Mouse (Mus musculus): ENCODE measurements around the gene Hdgfl2. TPM values are rescaled to one million over a fixed set of nuclear protein-coding genes. Genes with fewer than 3 reads are reported as not detected.

Gene Hdgfl2
- polyA plus RNA-seq, 1 experiment from 2014 or later = 119 TPM

GRCm38 (mm10) chr17:56108334-56109044 lies 29.1 kb downstream of the Hdgfl2 start:
- H3K4me2 ChIP-seq = no peak overlapping the region
- peaks cover 6% of the 10 kb centered on the region; the same call in 1 of the 2 replicates for H3K36me3 ChIP-seq
- no peak overlapping the region for H3K9ac ChIP-seq
- H3K27me3 ChIP-seq = no peaks in the 10 kb centered on the region
- no peaks in the 10 kb centered on the region for H3K9me3 ChIP-seq
- no peak overlapping the region for H3K4me3 ChIP-seq
- WGBS = 68% methylated on average over 6 of the region's 6 CpGs
- no peaks in the 10 kb centered on the region for H3K4me1 ChIP-seq
- no peak overlapping the region for H3K27ac ChIP-seq
- peak; percentile 40; the same call in 1 of the 2 replicates for ATAC-seq (ENCODE audit: borderline replicate concordance, extremely low read depth, low FRiP score, low TSS enrichment)

- H3K27me3 ChIP-seq = no peaks in the 10 kb centered on the region
- no peaks in the 10 kb centered on the region for H3K4me1 ChIP-seq
- ATAC-seq (ENCODE audit: borderline replicate concordance, extremely low read depth, low FRiP score, low TSS enrichment) = 0 out of 2 replicates have a peak, but pooled peaks have one; percentile 6
- H3K36me3 ChIP-seq = no peaks in the 10 kb centered on the region
- no peak within 1 kb of the TSS for H3K4me2 ChIP-seq
- no peak within 1 kb of the TSS for H3K4me3 ChIP-seq
- no peak within 1 kb of the TSS for H3K27ac ChIP-seq
- H3K9me3 ChIP-seq = no peaks in the 10 kb centered on the region
- no peak within 1 kb of the TSS for H3K9ac ChIP-seq
- WGBS = 49% methylated on average over 10 of the region's 10 CpGs
Measured at GRCm38 (mm10) chr17:56109219-56110051, 30.0 kb downstream of the Hdgfl2 start, which contains the start of gene Plin4. Plin4 (minus strand) TSS chr17:56109803.

DNA sequence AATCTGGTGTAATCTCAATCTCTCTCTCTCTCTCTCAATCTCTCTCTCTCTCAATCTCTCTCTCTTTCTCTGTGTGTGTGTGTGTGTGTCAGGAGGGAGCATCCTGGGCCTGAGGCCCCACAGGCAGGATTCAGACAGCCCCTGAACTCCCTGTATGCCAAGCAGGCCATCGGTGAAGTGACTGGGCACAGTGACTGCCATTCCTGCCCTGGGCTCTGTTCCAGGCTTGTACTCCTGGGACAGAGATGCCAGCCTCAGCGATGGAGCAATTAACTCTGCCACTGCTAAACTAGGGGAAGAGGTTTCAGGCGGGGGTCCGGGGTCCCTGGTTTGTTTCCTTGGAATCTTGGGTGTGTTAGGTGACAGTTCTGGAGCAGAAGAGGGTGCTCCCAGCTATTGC lies 31.1 kb downstream of the Hdgfl2 start:
- Histone ChIP-seq H3K4me1 (no peaks in the 10 kb centered on the region), H3K27me3 (0 out of 2 replicates have a peak, but pooled peaks cover 4% of the 10 kb centered on the region), H3K4me3 (no peak overlapping the region), H3K27ac (no peak overlapping the region), H3K9me3 (no peaks in the 10 kb centered on the region), H3K9ac (no peak overlapping the region), H3K36me3 (no peaks in the 10 kb centered on the region), H3K4me2 (no peak overlapping the region)
- 75% methylated on average over 4 of the region's 4 CpGs for WGBS
- no peak for ATAC-seq (ENCODE audit: borderline replicate concordance, extremely low read depth, low FRiP score, low TSS enrichment)

DNA sequence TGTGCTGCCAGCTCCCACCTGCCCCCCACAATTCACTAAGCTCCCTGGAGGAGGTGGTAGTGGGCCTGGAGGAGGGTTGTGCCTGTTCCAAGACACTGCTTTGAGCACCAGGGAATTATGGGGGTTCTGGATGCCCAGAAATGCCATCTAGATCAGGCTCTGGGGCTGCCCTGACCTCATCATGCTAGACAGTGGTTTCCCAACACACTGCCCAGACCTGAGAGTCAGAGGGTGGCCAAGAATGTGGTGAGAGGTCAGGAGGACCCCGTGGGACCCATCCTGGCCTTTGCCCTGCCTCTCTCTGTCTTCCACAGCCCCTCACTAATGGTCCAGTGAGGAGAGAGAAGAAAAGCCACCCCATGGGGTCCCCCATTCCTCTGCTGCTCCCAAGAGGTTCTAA lies 31.6 kb downstream of the Hdgfl2 start:
- H3K4me1 ChIP-seq = no peaks in the 10 kb centered on the region
- no peak for ATAC-seq (ENCODE audit: borderline replicate concordance, extremely low read depth, low FRiP score, low TSS enrichment)
- WGBS = 54% methylated on average over 1 of the region's 1 CpGs

GRCm38 (mm10) chr17:56111864-56112263 lies 32.4 kb downstream of the Hdgfl2 start:
- Histone ChIP-seq H3K9ac (no peak overlapping the region), H3K27me3 (peaks cover 7% of the 10 kb centered on the region), H3K4me2 (no peak overlapping the region), H3K27ac (no peak overlapping the region), H3K4me3 (no peak overlapping the region), H3K36me3 (no peaks in the 10 kb centered on the region), H3K4me1 (no peaks in the 10 kb centered on the region), H3K9me3 (no peaks in the 10 kb centered on the region)
- 47% methylated on average over 5 of the region's 5 CpGs for WGBS
- ATAC-seq (ENCODE audit: borderline replicate concordance, extremely low read depth, low FRiP score, low TSS enrichment) = no peak

More for the DNA sequence above, 31.6 kb downstream of the Hdgfl2 start:
- Histone ChIP-seq H3K27ac (no peak overlapping the region), H3K4me3 (no peak overlapping the region), H3K9me3 (no peaks in the 10 kb centered on the region), H3K36me3 (no peaks in the 10 kb centered on the region), H3K9ac (no peak overlapping the region), H3K4me2 (no peak overlapping the region), H3K27me3 (0 out of 2 replicates have a peak, but pooled peaks cover 4% of the 10 kb centered on the region)

DNA sequence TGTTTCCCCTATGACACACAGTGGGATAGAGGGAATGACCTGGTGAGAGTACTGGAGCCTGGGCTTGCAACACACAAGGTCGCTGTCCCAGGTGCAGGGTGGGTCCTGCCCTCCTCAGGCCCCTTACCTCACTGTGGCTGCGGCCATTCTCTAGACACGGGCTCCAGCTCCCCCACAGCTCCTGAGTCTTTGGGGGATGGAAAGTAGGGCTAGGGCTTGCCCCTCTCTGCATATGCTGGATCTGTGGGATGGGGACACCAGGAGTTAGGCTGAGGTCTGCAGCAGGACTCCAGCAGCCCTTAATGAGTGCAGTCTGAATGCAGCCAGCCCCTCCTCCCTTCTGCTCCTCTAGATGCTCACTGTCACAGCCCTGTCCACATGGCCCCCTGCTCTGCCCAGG lies 33.3 kb downstream of the Hdgfl2 start:
- no peak overlapping the region for H3K27ac ChIP-seq
- H3K4me2 ChIP-seq = no peak overlapping the region
- no peak overlapping the region for H3K9ac ChIP-seq
- H3K4me3 ChIP-seq = no peak overlapping the region
- peaks cover 5% of the 10 kb centered on the region; the same call in 1 of the 2 replicates for H3K4me1 ChIP-seq
- no peaks in the 10 kb centered on the region for H3K9me3 ChIP-seq
- no peak for ATAC-seq (ENCODE audit: borderline replicate concordance, extremely low read depth, low FRiP score, low TSS enrichment)
- H3K36me3 ChIP-seq = no peaks in the 10 kb centered on the region
- 80% methylated on average over 3 of the region's 3 CpGs for WGBS
- H3K27me3 ChIP-seq = peaks cover 15% of the 10 kb centered on the region

GRCm38 (mm10) chr17:56116193-56116592 lies 36.8 kb downstream of the Hdgfl2 start:
- no peak overlapping the region for H3K27ac ChIP-seq
- H3K36me3 ChIP-seq = no peaks in the 10 kb centered on the region
- H3K9me3 ChIP-seq = no peaks in the 10 kb centered on the region
- no peak overlapping the region for H3K4me2 ChIP-seq
- H3K9ac ChIP-seq = no peak overlapping the region
- H3K4me3 ChIP-seq = no peak overlapping the region
- no peak for ATAC-seq (ENCODE audit: borderline replicate concordance, extremely low read depth, low FRiP score, low TSS enrichment)
- H3K4me1 ChIP-seq = peaks cover 16% of the 10 kb centered on the region
- WGBS = 76% methylated on average over 10 of the region's 10 CpGs
- peaks cover 47% of the 10 kb centered on the region for H3K27me3 ChIP-seq

DNA sequence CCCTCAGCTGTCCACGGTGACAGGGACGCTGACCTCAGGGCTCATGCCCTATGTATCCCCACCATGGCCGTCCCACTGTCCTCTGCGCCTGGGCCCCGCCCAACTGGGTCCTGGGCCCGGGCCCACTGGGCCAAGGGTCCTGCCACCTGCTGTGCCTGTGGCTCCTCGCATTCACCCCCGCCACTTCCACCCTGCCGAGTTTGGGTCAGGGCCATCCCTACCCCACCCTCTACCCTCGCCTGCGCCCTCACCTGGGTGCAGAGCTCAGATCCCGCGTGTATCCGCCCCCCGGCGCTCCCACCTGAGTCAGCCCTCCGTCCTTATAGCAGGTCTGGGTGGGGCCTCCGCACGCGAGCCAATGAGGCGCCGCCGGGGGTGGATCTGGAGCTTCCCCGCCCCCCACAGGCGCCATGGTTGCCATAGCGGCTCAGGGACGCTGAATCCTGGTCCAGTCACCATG lies 37.8 kb downstream of the Hdgfl2 start, which contains the start of gene Plin5:
TSS of gene Plin5 (minus strand) at position 346 of the 460 bp plus-strand sequence.
- Histone ChIP-seq H3K27me3 (peaks cover 58% of the 10 kb centered on the region), H3K36me3 (no peaks in the 10 kb centered on the region), H3K27ac (no peak within 1 kb of the TSS), H3K4me1 (peaks cover 16% of the 10 kb centered on the region), H3K4me3 (peak within 1 kb of the TSS; percentile 34), H3K9ac (no peak within 1 kb of the TSS), H3K9me3 (peaks cover 2% of the 10 kb centered on the region; the same call in 1 of the 2 replicates), H3K4me2 (peak within 1 kb of the TSS; percentile 69)
- peak; percentile 59 for ATAC-seq (ENCODE audit: borderline replicate concordance, extremely low read depth, low FRiP score, low TSS enrichment)
- WGBS = 1% methylated on average over 27 of the region's 27 CpGs

DNA sequence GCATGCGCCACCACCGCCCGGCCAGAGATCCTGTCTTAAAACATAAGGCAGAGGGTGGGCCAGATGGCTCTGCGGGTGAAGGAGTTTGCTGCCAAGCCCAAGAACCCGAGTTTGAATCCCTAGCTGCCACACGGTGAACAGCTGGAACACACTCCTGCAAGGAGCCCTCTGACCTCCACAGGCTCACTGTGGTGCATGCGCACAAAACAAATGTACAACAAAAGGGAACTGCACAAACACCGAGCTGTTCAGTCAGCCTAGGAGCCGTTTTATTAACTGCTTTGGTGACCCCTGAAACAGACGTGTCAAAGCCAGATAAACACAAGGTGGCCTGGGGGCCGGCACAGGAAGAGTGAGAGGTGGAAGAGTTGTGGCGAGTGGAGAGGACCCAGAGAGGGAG lies 40.0 kb downstream of the Hdgfl2 start:
- 35% methylated on average over 12 of the region's 12 CpGs for WGBS
- Histone ChIP-seq H3K27ac (no peak overlapping the region), H3K9ac (no peak overlapping the region), H3K9me3 (peaks cover 8% of the 10 kb centered on the region; the same call in 1 of the 2 replicates), H3K4me1 (peaks cover 21% of the 10 kb centered on the region), H3K27me3 (peaks cover 78% of the 10 kb centered on the region), H3K36me3 (no peaks in the 10 kb centered on the region), H3K4me3 (0 out of 2 replicates have a peak overlapping the region, but pooled peaks have one; percentile 6), H3K4me2 (peak overlapping the region; percentile 18)
- ATAC-seq (ENCODE audit: borderline replicate concordance, extremely low read depth, low FRiP score, low TSS enrichment) = no peak

DNA sequence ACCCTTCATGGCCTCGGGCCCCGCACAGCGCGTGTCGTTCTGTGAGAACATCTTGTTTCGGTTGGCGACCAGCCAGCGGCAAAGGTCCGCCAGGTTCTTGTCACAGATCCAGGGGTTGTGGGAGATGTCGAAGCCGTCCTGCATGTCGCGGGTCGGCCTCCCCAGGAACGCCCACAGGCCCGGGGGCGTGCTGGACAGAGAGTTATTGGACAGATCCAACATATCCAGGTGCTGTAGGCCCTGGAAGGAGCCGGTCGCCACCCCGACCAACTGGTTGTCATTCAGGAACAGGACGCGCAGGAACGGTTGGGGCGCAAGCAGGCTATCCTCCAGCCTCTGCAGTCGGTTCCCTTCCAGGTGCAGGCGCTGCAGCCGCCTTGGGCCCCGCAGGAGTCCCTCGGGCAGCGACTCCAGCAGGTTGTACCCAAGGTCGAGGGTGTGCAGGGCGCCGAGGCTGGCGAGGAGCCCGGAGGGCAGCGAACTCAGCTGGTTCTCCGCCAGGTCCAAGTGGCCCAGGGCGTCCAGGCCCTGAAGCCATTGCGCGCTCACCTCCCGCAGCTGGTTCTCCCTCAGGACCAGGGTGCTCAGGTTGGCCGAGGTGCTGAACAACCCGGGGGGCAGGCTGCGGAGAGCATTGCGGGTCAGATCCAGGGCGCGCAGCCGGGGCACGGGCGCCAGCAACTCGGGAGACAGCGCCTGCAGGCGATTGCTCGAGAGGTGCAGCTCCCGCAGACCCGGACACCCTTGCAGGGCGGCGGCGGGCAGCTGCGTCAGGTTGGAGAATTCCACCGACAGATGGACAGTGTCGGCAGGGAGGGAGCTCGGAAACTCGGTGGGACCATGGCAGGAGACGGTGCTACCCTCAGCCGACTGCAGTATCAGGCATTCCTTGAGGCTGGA lies 40.8 kb downstream of the Hdgfl2 start:
- no peak overlapping the region for H3K9ac ChIP-seq
- H3K27ac ChIP-seq = no peak overlapping the region
- no peak for ATAC-seq (ENCODE audit: borderline replicate concordance, extremely low read depth, low FRiP score, low TSS enrichment)
- no peaks in the 10 kb centered on the region for H3K36me3 ChIP-seq
- H3K4me3 ChIP-seq = 0 out of 2 replicates have a peak overlapping the region, but pooled peaks have one; percentile 6
- peaks cover 84% of the 10 kb centered on the region for H3K27me3 ChIP-seq
- WGBS = 3% methylated on average over 66 of the region's 66 CpGs
- H3K9me3 ChIP-seq = peaks cover 8% of the 10 kb centered on the region; the same call in 1 of the 2 replicates
- H3K4me1 ChIP-seq = peaks cover 25% of the 10 kb centered on the region
- peak overlapping the region; percentile 18 for H3K4me2 ChIP-seq

DNA sequence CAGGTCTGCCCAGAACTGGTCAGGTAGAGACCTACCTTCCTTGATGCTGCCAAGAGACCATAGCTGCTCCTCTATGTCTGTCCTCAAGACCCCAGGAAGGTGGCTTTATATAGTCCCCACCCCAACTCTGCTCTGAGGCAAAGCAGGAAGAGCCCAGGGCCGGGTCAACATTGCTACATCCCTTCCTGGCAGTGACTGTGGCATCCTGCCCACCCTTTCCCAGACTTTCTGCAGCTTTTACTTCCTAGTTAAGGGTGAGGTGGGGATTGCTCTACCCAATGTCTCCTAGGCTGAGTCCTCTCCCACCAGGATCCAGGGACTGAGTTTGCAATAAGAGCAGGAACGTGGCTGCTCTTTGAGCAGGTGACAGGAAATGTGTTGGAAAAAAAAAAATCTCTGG lies 42.4 kb downstream of the Hdgfl2 start, which contains the start of gene Lrg1:
TSS of gene Lrg1 (minus strand) at position 176 of the 400 bp plus-strand sequence.
- Histone ChIP-seq H3K4me1 (peaks cover 25% of the 10 kb centered on the region), H3K27me3 (peaks cover 82% of the 10 kb centered on the region)
- WGBS = 35% methylated on average over 2 of the region's 2 CpGs

More for the DNA sequence above, 42.4 kb downstream of the Hdgfl2 start, which contains the start of gene Lrg1:
- H3K27ac ChIP-seq = no peak within 1 kb of the TSS
- no peaks in the 10 kb centered on the region for H3K36me3 ChIP-seq
- no peak for ATAC-seq (ENCODE audit: borderline replicate concordance, extremely low read depth, low FRiP score, low TSS enrichment)
- H3K9ac ChIP-seq = no peak within 1 kb of the TSS
- no peak within 1 kb of the TSS for H3K4me2 ChIP-seq
- H3K9me3 ChIP-seq = peaks cover 8% of the 10 kb centered on the region; the same call in 1 of the 2 replicates
- no peak within 1 kb of the TSS for H3K4me3 ChIP-seq

All from lung, embryonic 15.5 days (tissue).